Comparison of ENCODE assay signal across 31 mouse cellular contexts in genomic region chr3:52794218-52794617, GRCm38 (mm10).
"Had no signal": no experiment of that assay in that cellular context is flagged by ENCODE, and none has a peak within 500 bp of the region (broad histone marks: within the 10 kb centered on the region; RNA-seq: fewer than 3 reads in every experiment).

No protein-coding gene starts in this region.

- H3K36me3 ChIP-seq: limb, embryonic 10.5 days; limb, embryonic 12.5 days; limb, embryonic 13.5 days; limb, embryonic 15.5 days; liver, embryonic 12.5 days; liver, embryonic 13.5 days; liver, embryonic 15.5 days; lung, embryonic 15.5 days; midbrain, embryonic 10.5 days; midbrain, embryonic 12.5 days; midbrain, embryonic 13.5 days; midbrain, embryonic 15.5 days; neural tube, embryonic 12.5 days; neural tube, embryonic 13.5 days had no signal

- H3K4me1 ChIP-seq: limb, embryonic 15.5 days; liver, embryonic 13.5 days; liver, embryonic 15.5 days; lung, embryonic 15.5 days; midbrain, embryonic 12.5 days; midbrain, embryonic 13.5 days; midbrain, embryonic 15.5 days; neural tube, embryonic 12.5 days; neural tube, embryonic 13.5 days had no signal

- H3K27me3 ChIP-seq: limb, embryonic 12.5 days; limb, embryonic 13.5 days; limb, embryonic 15.5 days; liver, embryonic 12.5 days; liver, embryonic 13.5 days; liver, embryonic 15.5 days; lung, embryonic 15.5 days; midbrain, embryonic 12.5 days; midbrain, embryonic 13.5 days; midbrain, embryonic 15.5 days; neural tube, embryonic 12.5 days; neural tube, embryonic 13.5 days had no signal

- H3K9me3 ChIP-seq: limb, embryonic 10.5 days; limb, embryonic 12.5 days; limb, embryonic 13.5 days; limb, embryonic 15.5 days; liver, embryonic 12.5 days; liver, embryonic 13.5 days; liver, embryonic 15.5 days; lung, embryonic 15.5 days; megakaryocyte, embryonic 14.5 days; midbrain, embryonic 10.5 days; midbrain, embryonic 12.5 days; midbrain, embryonic 13.5 days; midbrain, embryonic 15.5 days; neural tube, embryonic 12.5 days; neural tube, embryonic 13.5 days had no signal

- DNase-seq: liver; liver, embryonic 13.5 days; liver, postnatal 0 days; lung, adult 18-20 months; lung, adult 2 months; lung, embryonic 14.5 days; lung, postnatal 10 days; lung, postnatal 14 days; lung, postnatal 36 days; lung, postnatal 4 days; midbrain, embryonic 14.5 days had no signal

- H3K4me2 ChIP-seq: limb, embryonic 12.5 days; limb, embryonic 13.5 days; limb, embryonic 15.5 days; liver, embryonic 11.5 days; liver, embryonic 12.5 days; liver, embryonic 13.5 days; liver, embryonic 15.5 days; lung, embryonic 14.5 days; lung, embryonic 15.5 days; midbrain, embryonic 11.5 days; midbrain, embryonic 12.5 days; midbrain, embryonic 13.5 days; midbrain, embryonic 15.5 days; neural tube, embryonic 12.5 days; neural tube, embryonic 13.5 days had no signal

- H3K4me3 ChIP-seq: limb, embryonic 10.5 days; limb, embryonic 12.5 days; limb, embryonic 13.5 days; limb, embryonic 15.5 days; liver, embryonic 12.5 days; liver, embryonic 13.5 days; liver, embryonic 15.5 days; lung, embryonic 15.5 days; megakaryocyte, embryonic 14.5 days; midbrain, embryonic 10.5 days; midbrain, embryonic 12.5 days; midbrain, embryonic 13.5 days; midbrain, embryonic 15.5 days; neural tube, embryonic 12.5 days; neural tube, embryonic 13.5 days had no signal

- ATAC-seq: liver, embryonic 12.5 days; liver, postnatal 0 days; lung, postnatal 0 days; midbrain, embryonic 13.5 days; midbrain, embryonic 15.5 days; midbrain, embryonic 16.5 days had no signal

- H3K27ac ChIP-seq: limb, embryonic 10.5 days; limb, embryonic 12.5 days; limb, embryonic 13.5 days; limb, embryonic 15.5 days; liver, embryonic 12.5 days; liver, embryonic 13.5 days; liver, embryonic 14.5 days; liver, embryonic 15.5 days; lung, embryonic 15.5 days; macrophage; midbrain, embryonic 10.5 days; midbrain, embryonic 12.5 days; midbrain, embryonic 13.5 days; midbrain, embryonic 15.5 days; neural tube, embryonic 12.5 days; neural tube, embryonic 13.5 days had no signal

- H3K9ac ChIP-seq: limb, embryonic 12.5 days; limb, embryonic 13.5 days; limb, embryonic 15.5 days; liver, embryonic 12.5 days; liver, embryonic 13.5 days; liver, embryonic 14.5 days; liver, embryonic 15.5 days; liver, postnatal 0 days; lung, embryonic 14.5 days; lung, embryonic 15.5 days; midbrain, embryonic 12.5 days; midbrain, embryonic 13.5 days; midbrain, embryonic 15.5 days; neural tube, embryonic 12.5 days; neural tube, embryonic 13.5 days had no signal
